Mouse (Mus musculus) bone marrow, adult 2 months (tissue): ENCODE measurements around the gene Opn4.

ENCODE experiments used
- CTCF ChIP-seq: fragments of 200-500 bp; IDR thresholded peaks from 2 replicates; pipeline ENCODE4 v1.5.1; 2011; ENCODE audit warnings: low read length, control low read depth; ENCODE audit not compliant: control insufficient read depth, insufficient read depth
- POLR2A ChIP-seq: fragments of 200-500 bp; IDR thresholded peaks from 2 replicates; pipeline ENCODE4 v1.6.1; 2011; ENCODE audit warnings: low read depth, mild to moderate bottlenecking, control low read depth, low read length, borderline replicate concordance; ENCODE audit not compliant: control insufficient read depth

DNA sequence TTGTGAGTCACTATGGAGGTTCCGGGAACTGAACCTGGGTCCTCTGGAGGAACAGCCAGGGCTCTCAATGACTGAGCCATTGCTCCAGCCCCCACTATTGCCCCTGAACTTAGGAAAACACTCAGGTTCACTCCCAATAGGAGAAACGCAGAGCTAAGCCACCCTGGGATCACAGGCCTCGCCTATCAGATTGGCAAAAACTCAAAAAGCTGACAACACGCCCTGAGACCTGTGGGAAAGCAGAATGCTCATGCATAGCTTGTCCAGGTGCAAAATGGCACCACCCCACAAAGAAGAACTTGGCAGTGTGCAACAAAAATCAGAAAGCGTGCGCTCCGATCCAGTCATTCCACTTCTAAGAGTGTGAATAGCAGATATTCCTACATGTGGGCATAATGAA is 26.9 kb upstream of the Opn4 start:
- TF ChIP-seq POLR2A (no peak), CTCF (no peak)
